In the genomic region with DNA sequence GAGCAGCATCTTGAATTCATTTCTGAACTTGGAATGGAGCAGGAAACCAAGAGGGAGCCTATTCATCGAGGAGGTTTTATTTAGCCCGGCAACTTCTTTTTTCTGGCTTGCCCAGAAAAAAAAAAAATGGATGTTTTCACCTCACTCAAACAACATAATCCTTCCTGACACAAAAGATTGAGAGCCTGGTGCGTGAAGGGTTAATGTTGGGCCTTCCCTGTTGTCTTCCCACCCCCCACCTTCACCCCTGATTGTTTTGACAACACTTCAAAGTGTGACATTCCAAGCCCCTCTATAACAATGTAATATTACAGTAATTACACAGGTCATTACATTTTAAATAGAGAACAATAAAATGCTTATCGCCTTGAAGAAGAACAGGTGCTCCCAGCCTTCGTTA, we compare ENCODE assay signal across 12 mouse cellular contexts. TPM values are rescaled to one million over a fixed set of nuclear protein-coding genes. Genes with fewer than 3 reads are reported as not detected.
DNase-seq lines count a peak whose midpoint lies in the region; ATAC-seq and TF ChIP-seq lines count a peak whose summit lies in the region.
"Had no signal": no experiment of that assay in that cellular context is flagged by ENCODE, and none has a peak within 500 bp of the region (broad histone marks: within the 10 kb centered on the region; RNA-seq: fewer than 3 reads in every experiment).

No protein-coding gene starts in this region.

- no peak for TF ChIP-seq EP300 in lung, postnatal 0 days (IDR thresholded peaks at IDR 0.05)

- no peak for DNase-seq in kidney, adult 8-10 months
- DNase-seq in embryonic facial prominence, embryonic 14.5 days (ENCODE audit: low spot score): no peak
- no peak for DNase-seq in hindbrain, embryonic 14.5 days (ENCODE audit: low spot score)
- DNase-seq in left cerebral cortex, postnatal 4 days: no peak
- no peak for DNase-seq in lung, postnatal 0 days (ENCODE audit: low spot score)
- DNase-seq in spleen, adult 18-20 months: no peak
- DNase-seq: cerebellum, adult 11-12 months; lung, postnatal 36 days had no signal

- H3K27ac ChIP-seq in kidney, embryonic 14.5 days (ENCODE audit: low read depth, low read length): no peak overlapping the region
- H3K27ac ChIP-seq in embryonic facial prominence, embryonic 14.5 days (replicated peaks; ENCODE audit: low read depth, low read length): peak overlapping the region; percentile 79
- H3K27ac ChIP-seq in hindbrain, embryonic 14.5 days: no peak overlapping the region
- peak overlapping the region; percentile 84 for H3K27ac ChIP-seq in midbrain, embryonic 16.5 days (ENCODE audit: low read length)
- H3K27ac ChIP-seq in lung, postnatal 0 days (ENCODE audit: low read length): no peak overlapping the region
- H3K27ac ChIP-seq: intestine, embryonic 15.5 days; left cerebral cortex, adult 2 months had no signal

- WGBS in kidney, embryonic 14.5 days: 19% methylated on average over 5 of the region's 5 CpGs
- WGBS in embryonic facial prominence, embryonic 14.5 days: 17% methylated on average over 5 of the region's 5 CpGs
- WGBS in hindbrain, embryonic 14.5 days: 7% methylated on average over 5 of the region's 5 CpGs
- 12% methylated on average over 5 of the region's 5 CpGs for WGBS in midbrain, embryonic 16.5 days
- WGBS in lung, postnatal 0 days: 62% methylated on average over 5 of the region's 5 CpGs

- H3K9ac ChIP-seq in kidney, embryonic 14.5 days (ENCODE audit: low read depth, low read length): no peak overlapping the region
- peak overlapping the region; percentile 56 for H3K9ac ChIP-seq in embryonic facial prominence, embryonic 14.5 days (ENCODE audit: low read depth, low read length)
- H3K9ac ChIP-seq in hindbrain, embryonic 14.5 days: no peak overlapping the region
- H3K9ac ChIP-seq in midbrain, embryonic 16.5 days (ENCODE audit: low read depth, low read length): peak overlapping the region; percentile 62
- no peak overlapping the region for H3K9ac ChIP-seq in lung, postnatal 0 days (replicated peaks; ENCODE audit: low read depth)
- H3K9ac ChIP-seq: intestine, embryonic 15.5 days had no signal

- H3K27me3 ChIP-seq in kidney, embryonic 14.5 days (ENCODE audit: control insufficient read depth, insufficient read depth, low read length): no peaks in the 10 kb centered on the region
- no peaks in the 10 kb centered on the region for H3K27me3 ChIP-seq in embryonic facial prominence, embryonic 14.5 days (replicated peaks; ENCODE audit: control insufficient read depth, insufficient read depth, low read length)
- H3K27me3 ChIP-seq in hindbrain, embryonic 14.5 days (ENCODE audit: control insufficient read depth, insufficient read depth, low read length): peaks cover 53% of the 10 kb centered on the region
- no peaks in the 10 kb centered on the region for H3K27me3 ChIP-seq in midbrain, embryonic 16.5 days (ENCODE audit: control insufficient read depth, insufficient read depth, low read depth, low read length)
- no peaks in the 10 kb centered on the region for H3K27me3 ChIP-seq in lung, postnatal 0 days (replicated peaks; ENCODE audit: insufficient read depth, low read length)
- H3K27me3 ChIP-seq: intestine, embryonic 15.5 days had no signal

- ATAC-seq in kidney, embryonic 14.5 days (ENCODE audit: low FRiP score, low TSS enrichment): no peak
- no peak for ATAC-seq in embryonic facial prominence, embryonic 14.5 days (ENCODE audit: low read depth)
- ATAC-seq in hindbrain, embryonic 14.5 days (ENCODE audit: low FRiP score): no peak
- ATAC-seq in midbrain, embryonic 16.5 days: no peak
- no peak for ATAC-seq in lung, postnatal 0 days
- ATAC-seq: intestine, embryonic 15.5 days had no signal

- peaks cover 59% of the 10 kb centered on the region for H3K4me1 ChIP-seq in kidney, embryonic 14.5 days (ENCODE audit: control insufficient read depth, insufficient read depth, low read length)
- peaks cover 59% of the 10 kb centered on the region for H3K4me1 ChIP-seq in embryonic facial prominence, embryonic 14.5 days (ENCODE audit: control insufficient read depth, insufficient read depth, low read length)
- H3K4me1 ChIP-seq in hindbrain, embryonic 14.5 days (replicated peaks; ENCODE audit: control insufficient read depth, insufficient read depth, low read length): peaks cover 28% of the 10 kb centered on the region
- peaks cover 28% of the 10 kb centered on the region for H3K4me1 ChIP-seq in midbrain, embryonic 16.5 days (ENCODE audit: control insufficient read depth, insufficient read depth, low read length)
- H3K4me1 ChIP-seq in lung, postnatal 0 days (ENCODE audit: insufficient read depth, low read depth, low read length): peaks cover 11% of the 10 kb centered on the region; the same call in 1 of the 2 replicates

- intact Hi-C loops in left cerebral cortex, postnatal 4 days (cut with DNase I): no loop called here

- TF ChIP-seq CTCF in lung, postnatal 0 days (IDR thresholded peaks at IDR 0.05): no peak

- no peaks in the 10 kb centered on the region for H3K36me3 ChIP-seq in kidney, embryonic 14.5 days (ENCODE audit: control insufficient read depth, insufficient read depth, low read length)
- H3K36me3 ChIP-seq in embryonic facial prominence, embryonic 14.5 days (ENCODE audit: control insufficient read depth, insufficient read depth, low read length): no peaks in the 10 kb centered on the region
- no peaks in the 10 kb centered on the region for H3K36me3 ChIP-seq in hindbrain, embryonic 14.5 days (replicated peaks; ENCODE audit: control insufficient read depth, insufficient read depth)
- no peaks in the 10 kb centered on the region for H3K36me3 ChIP-seq in midbrain, embryonic 16.5 days (ENCODE audit: control insufficient read depth, insufficient read depth, low read length)
- no peaks in the 10 kb centered on the region for H3K36me3 ChIP-seq in lung, postnatal 0 days (ENCODE audit: insufficient read depth, low read length)
- H3K36me3 ChIP-seq: intestine, embryonic 15.5 days had no signal

- H3K9me3 ChIP-seq in kidney, embryonic 14.5 days (ENCODE audit: control insufficient read depth, low read length): no peaks in the 10 kb centered on the region
- no peaks in the 10 kb centered on the region for H3K9me3 ChIP-seq in embryonic facial prominence, embryonic 14.5 days (ENCODE audit: control insufficient read depth, low read length)
- no peaks in the 10 kb centered on the region for H3K9me3 ChIP-seq in hindbrain, embryonic 14.5 days (ENCODE audit: control insufficient read depth, low read length)
- no peaks in the 10 kb centered on the region for H3K9me3 ChIP-seq in midbrain, embryonic 16.5 days (replicated peaks; ENCODE audit: control insufficient read depth, low read length, poor library complexity, severe bottlenecking)
- no peaks in the 10 kb centered on the region for H3K9me3 ChIP-seq in lung, postnatal 0 days (ENCODE audit: low read length)
- H3K9me3 ChIP-seq: intestine, embryonic 15.5 days had no signal

- H3K4me3 ChIP-seq in kidney, embryonic 14.5 days (ENCODE audit: low read length): no peak overlapping the region
- H3K4me3 ChIP-seq in embryonic facial prominence, embryonic 14.5 days (ENCODE audit: low read depth, low read length): peak overlapping the region; percentile 82
- H3K4me3 ChIP-seq in hindbrain, embryonic 14.5 days (replicated peaks; ENCODE audit: low read length): no peak overlapping the region
- peak overlapping the region; percentile 29 for H3K4me3 ChIP-seq in midbrain, embryonic 16.5 days (ENCODE audit: low read depth, low read length)
- no peak overlapping the region for H3K4me3 ChIP-seq in lung, postnatal 0 days (ENCODE audit: low read depth, low read length)
- H3K4me3 ChIP-seq: intestine, embryonic 15.5 days; left cerebral cortex, adult 2 months had no signal

- peak overlapping the region; percentile 8; the same call in 1 of the 2 replicates for H3K4me2 ChIP-seq in kidney, embryonic 14.5 days (replicated peaks; ENCODE audit: low read depth, low read length)
- peak overlapping the region; percentile 95 for H3K4me2 ChIP-seq in embryonic facial prominence, embryonic 14.5 days (ENCODE audit: low read depth, low read length)
- H3K4me2 ChIP-seq in hindbrain, embryonic 14.5 days (replicated peaks): peak overlapping the region; percentile 66; the same call in 1 of the 2 replicates
- peak overlapping the region; percentile 59 for H3K4me2 ChIP-seq in midbrain, embryonic 16.5 days (ENCODE audit: low read length)
- H3K4me2 ChIP-seq in lung, postnatal 0 days (replicated peaks; ENCODE audit: low read depth, low read length): no peak overlapping the region

RNA-seq across cellular contexts. Expression of a gene that starts 4.6 kb away (rescaled TPM):
- polyA plus RNA-seq in kidney, embryonic 14.5 days (2014; fragmentation: Nextera tagmentation; extraction: Ambion mirVana): 65.8 and 80.8 TPM in 2 replicates
- polyA plus RNA-seq in embryonic facial prominence, embryonic 14.5 days (2014; fragmentation: Nextera tagmentation; extraction: Ambion mirVana): 106 and 124 TPM in 2 replicates
- polyA plus RNA-seq in hindbrain, embryonic 14.5 days (2014; fragmentation: Nextera tagmentation; extraction: Ambion mirVana): 24.0 and 38.1 TPM in 2 replicates
- polyA plus RNA-seq in midbrain, embryonic 16.5 days (2015; fragmentation: Nextera tagmentation; extraction: Ambion mirVana): 824 and 1,080 TPM in 2 replicates
- total RNA-seq in left cerebral cortex, postnatal 4 days (2021): 10 to 100 TPM in 1 of 2 experiments, 1 to 10 TPM in 1; 9.6 to 11.9 TPM
- 43.9 and 44.4 TPM in 2 replicates for polyA plus RNA-seq in lung, postnatal 0 days (2015; fragmentation: Nextera tagmentation; extraction: Ambion mirVana)

Comparison
In these comparisons a context has a peak if more than half of its experiments do, and no peak if none do; other contexts are left out.
1. H3K27ac ChIP-seq: peak in embryonic facial prominence, embryonic 14.5 days (single experiment) and midbrain, embryonic 16.5 days (single experiment); none in kidney, embryonic 14.5 days (single experiment), hindbrain, embryonic 14.5 days (single experiment) and lung, postnatal 0 days (single experiment).
2. H3K4me3 ChIP-seq: peak in embryonic facial prominence, embryonic 14.5 days (single experiment) and midbrain, embryonic 16.5 days (single experiment); none in kidney, embryonic 14.5 days (single experiment), hindbrain, embryonic 14.5 days (single experiment) and lung, postnatal 0 days (single experiment).
3. H3K9ac ChIP-seq: peak in embryonic facial prominence, embryonic 14.5 days (single experiment) and midbrain, embryonic 16.5 days (single experiment); none in kidney, embryonic 14.5 days (single experiment), hindbrain, embryonic 14.5 days (single experiment) and lung, postnatal 0 days (single experiment).